Mouse (Mus musculus): ENCODE results near the gene Nploc4.

Nploc4 gene

GRCm38 (mm10) chr11:120342656-120343160, 94.8 kb downstream of the Nploc4 start:
- DNase-seq (ENCODE audit: extremely low read depth, low read depth) = no peak

GRCm38 (mm10) chr11:120341661-120342060, 95.8 kb downstream of the Nploc4 start:
- no peak for DNase-seq (ENCODE audit: extremely low read depth, low read depth)

GRCm38 (mm10) chr11:120339978-120340513, 97.5 kb downstream of the Nploc4 start:
- peak; percentile 71 for DNase-seq (ENCODE audit: extremely low read depth, low read depth)

GRCm38 (mm10) chr11:120338786-120339185, 98.7 kb downstream of the Nploc4 start:
- DNase-seq (ENCODE audit: extremely low read depth, low read depth) = no peak

GRCm38 (mm10) chr11:120337447-120337846, 100.1 kb downstream of the Nploc4 start:
- DNase-seq (ENCODE audit: extremely low read depth, low read depth) = no peak

GRCm38 (mm10) chr11:120335431-120336021, 102.0 kb downstream of the Nploc4 start:
- no peak for DNase-seq (ENCODE audit: extremely low read depth, low read depth)
